Mouse (Mus musculus) heart, adult 8-10 months (tissue): ENCODE data around the gene Sec23a. TPM values are rescaled to one million over a fixed set of nuclear protein-coding genes. Genes with fewer than 3 reads are reported as not detected.
A peak's percentile ranks its signal among the peaks of the same experiment; 100 is the strongest.
"Not testable (repeated sequence)": the region's sequence is repeated elsewhere in the genome, so short reads cannot be mapped to it uniquely, and the experiment has no call there.

Experiments used
- DNase-seq: peaks from one replicate; pipeline ENCODE4 v3.0.0; 2022; ENCODE audit warnings: low spot score
- total RNA-seq, 4 experiments: library from RNA; stranded (reverse); gene quantifications; 2 replicates each; pipeline ENCODE4 v1.2.4; 2022

The Sec23a gene
- total RNA-seq, 4 experiments from 2014 or later, result 42.2 to 47.9 (median 45.9) TPM

GRCm38 (mm10) chr12:58985766-58986165, 26.1 kb downstream of the Sec23a start:
- DNase-seq, result no peak

GRCm38 (mm10) chr12:58981178-58981661, 30.6 kb downstream of the Sec23a start:
- DNase-seq, result not testable (repeated sequence)

GRCm38 (mm10) chr12:58976966-58977365, 34.9 kb downstream of the Sec23a start:
- DNase-seq, result no peak

- no peak for DNase-seq
Measured at GRCm38 (mm10) chr12:58964583-58964982, 47.2 kb downstream of the Sec23a start.

GRCm38 (mm10) chr12:58960844-58961243, 51.0 kb downstream of the Sec23a start:
- DNase-seq, result no peak

GRCm38 (mm10) chr12:58956624-58957023, 55.2 kb downstream of the Sec23a start:
- DNase-seq, result no peak

GRCm38 (mm10) chr12:58956162-58956561, 55.7 kb downstream of the Sec23a start:
- DNase-seq, result no peak

- DNase-seq, result no peak
Measured at GRCm38 (mm10) chr12:58947879-58948278, 63.9 kb downstream of the Sec23a start.

- DNase-seq, result peak; percentile 44
Measured at GRCm38 (mm10) chr12:58947231-58947630, 64.6 kb downstream of the Sec23a start.

- no peak for DNase-seq
Measured at GRCm38 (mm10) chr12:58942544-58942943, 69.3 kb downstream of the Sec23a start.

- no peak for DNase-seq
Measured at GRCm38 (mm10) chr12:58934580-58934979, 77.2 kb downstream of the Sec23a start.

GRCm38 (mm10) chr12:58924996-58925395, 86.8 kb downstream of the Sec23a start:
- no peak for DNase-seq

- no peak for DNase-seq
Measured at GRCm38 (mm10) chr12:58924025-58924424, 87.8 kb downstream of the Sec23a start.

- DNase-seq, result no peak
Measured at GRCm38 (mm10) chr12:58920775-58921174, 91.0 kb downstream of the Sec23a start.

- no peak for DNase-seq
Measured at GRCm38 (mm10) chr12:58919516-58919915, 92.3 kb downstream of the Sec23a start.

GRCm38 (mm10) chr12:58909826-58910225, 102.0 kb downstream of the Sec23a start:
- DNase-seq, result no peak

Other genes starting within 250 kb of the Sec23a start
- 1 to 10 TPM; 4.3 to 6.2 (median 5.3) TPM for gene Gemin2, start 1.4 kb upstream of the Sec23a start, total RNA-seq
- gene Trappc6b, start 49.5 kb upstream of the Sec23a start, total RNA-seq, result 10 to 100 TPM; 57.6 to 75.2 (median 68.7) TPM
- 10 to 100 TPM; 18.8 to 35.6 (median 25.9) TPM for gene Pnn, start 54.9 kb upstream of the Sec23a start, total RNA-seq
- gene Mia2, start 83.8 kb upstream of the Sec23a start, total RNA-seq, result 100 to 1,000 TPM in 2 of 4 experiments, 10 to 100 TPM in 2; 93.4 to 113 (median 106) TPM
- gene Fbxo33, start 207.7 kb upstream of the Sec23a start, total RNA-seq, result 1 to 10 TPM; 5.0 to 9.9 (median 7.9) TPM